ENCODE assay signal across 14 mouse cellular contexts in genomic region chr8:43949224-43950021, GRCm38 (mm10).
DNase-seq lines count a peak whose midpoint lies in the region; ATAC-seq lines count a peak whose summit lies in the region.
"Had no signal": no experiment of that assay in that cellular context is flagged by ENCODE, and none has a peak within 500 bp of the region (broad histone marks: within the 10 kb centered on the region; RNA-seq: fewer than 3 reads in every experiment).

No protein-coding gene starts in this region.

- no peak overlapping the region for H3K4me2 ChIP-seq in forebrain, embryonic 12.5 days
- H3K4me2 ChIP-seq in forebrain, embryonic 11.5 days (ENCODE audit: low read depth, low read length, severe bottlenecking): no peak overlapping the region
- peak overlapping the region; percentile 14; the same call in 1 of the 2 replicates for H3K4me2 ChIP-seq in forebrain, embryonic 14.5 days (ENCODE audit: low read length)
- H3K4me2 ChIP-seq in midbrain, embryonic 15.5 days: peak overlapping the region; percentile 21
- H3K4me2 ChIP-seq: kidney, embryonic 15.5 days had no signal

- no peak overlapping the region for H3K4me3 ChIP-seq in forebrain, embryonic 12.5 days (replicated peaks)
- H3K4me3 ChIP-seq in forebrain, embryonic 11.5 days (ENCODE audit: low read depth, low read length): no peak overlapping the region
- no peak overlapping the region for H3K4me3 ChIP-seq in forebrain, embryonic 14.5 days (ENCODE audit: low read depth, low read length)
- no peak overlapping the region for H3K4me3 ChIP-seq in midbrain, embryonic 15.5 days
- H3K4me3 ChIP-seq: kidney, embryonic 15.5 days had no signal

- peaks cover 6% of the 10 kb centered on the region; the same call in 1 of the 2 replicates for H3K4me1 ChIP-seq in forebrain, embryonic 12.5 days
- H3K4me1 ChIP-seq in forebrain, embryonic 11.5 days (replicated peaks; ENCODE audit: control insufficient read depth, insufficient read depth, low read length): no peaks in the 10 kb centered on the region
- no peaks in the 10 kb centered on the region; the same call in 1 of the 2 replicates for H3K4me1 ChIP-seq in forebrain, embryonic 14.5 days (ENCODE audit: control insufficient read depth, insufficient read depth, low read length)
- H3K4me1 ChIP-seq in midbrain, embryonic 15.5 days: peaks cover 12% of the 10 kb centered on the region
- H3K4me1 ChIP-seq: kidney, embryonic 15.5 days had no signal

- WGBS in forebrain, embryonic 12.5 days: 56% methylated on average over 9 of the region's 9 CpGs
- WGBS in forebrain, embryonic 11.5 days: 54% methylated on average over 9 of the region's 9 CpGs
- 39% methylated on average over 9 of the region's 9 CpGs for WGBS in forebrain, embryonic 14.5 days
- 45% methylated on average over 9 of the region's 9 CpGs for WGBS in midbrain, embryonic 15.5 days

- H3K27me3 ChIP-seq in forebrain, embryonic 12.5 days: no peaks in the 10 kb centered on the region
- no peaks in the 10 kb centered on the region for H3K27me3 ChIP-seq in forebrain, embryonic 11.5 days (ENCODE audit: control insufficient read depth, insufficient read depth, low read length)
- no peaks in the 10 kb centered on the region for H3K27me3 ChIP-seq in forebrain, embryonic 14.5 days (replicated peaks; ENCODE audit: control insufficient read depth, insufficient read depth, low read length)
- H3K27me3 ChIP-seq in midbrain, embryonic 15.5 days (replicated peaks): no peaks in the 10 kb centered on the region
- H3K27me3 ChIP-seq: kidney, embryonic 15.5 days had no signal

- no peaks in the 10 kb centered on the region for H3K36me3 ChIP-seq in forebrain, embryonic 12.5 days (replicated peaks)
- no peaks in the 10 kb centered on the region for H3K36me3 ChIP-seq in forebrain, embryonic 11.5 days (ENCODE audit: control insufficient read depth, insufficient read depth, low read length)
- no peaks in the 10 kb centered on the region for H3K36me3 ChIP-seq in forebrain, embryonic 14.5 days (ENCODE audit: control insufficient read depth, insufficient read depth, low read length)
- no peaks in the 10 kb centered on the region for H3K36me3 ChIP-seq in midbrain, embryonic 15.5 days (replicated peaks)
- H3K36me3 ChIP-seq: G1E; kidney, embryonic 15.5 days had no signal

- H3K9ac ChIP-seq in forebrain, embryonic 12.5 days: no peak overlapping the region
- no peak overlapping the region for H3K9ac ChIP-seq in forebrain, embryonic 11.5 days (ENCODE audit: low read length)
- peak overlapping the region; percentile 7; the same call in 1 of the 2 replicates for H3K9ac ChIP-seq in forebrain, embryonic 14.5 days (ENCODE audit: low read length)
- H3K9ac ChIP-seq in midbrain, embryonic 15.5 days: no peak overlapping the region
- H3K9ac ChIP-seq: kidney, embryonic 15.5 days had no signal

- no peaks in the 10 kb centered on the region for H3K9me3 ChIP-seq in forebrain, embryonic 12.5 days
- no peaks in the 10 kb centered on the region for H3K9me3 ChIP-seq in forebrain, embryonic 11.5 days (ENCODE audit: control insufficient read depth, low read length)
- H3K9me3 ChIP-seq in forebrain, embryonic 14.5 days (replicated peaks; ENCODE audit: control insufficient read depth, low read length): no peaks in the 10 kb centered on the region
- no peaks in the 10 kb centered on the region for H3K9me3 ChIP-seq in midbrain, embryonic 15.5 days
- H3K9me3 ChIP-seq: kidney, embryonic 15.5 days had no signal

- no peak for DNase-seq in forebrain, embryonic 11.5 days (ENCODE audit: low spot score)
- peak; percentile 3 to 10 for DNase-seq in layer of hippocampus, postnatal 10 days (ENCODE audit: low spot score in 2 of 2)
- no peak for DNase-seq in layer of hippocampus, adult 11-12 months (ENCODE audit: low spot score)
- DNase-seq in forebrain, embryonic 14.5 days (ENCODE audit: low spot score): peak; percentile 30
- DNase-seq in kidney, postnatal 14 days: no peak
- DNase-seq in kidney, postnatal 10 days: no peak
- DNase-seq: heart, postnatal 14 days; left cerebral cortex, postnatal 4 days; lung, adult 18-20 months; thymus, adult 2 months had no signal

- ATAC-seq in forebrain, embryonic 12.5 days (ENCODE audit: low FRiP score): 0 out of 2 replicates have a peak, but pooled peaks have one; percentile 55
- no peak for ATAC-seq in forebrain, embryonic 11.5 days (replicated peaks; ENCODE audit: low FRiP score)
- ATAC-seq in forebrain, embryonic 14.5 days: peak; percentile 52
- ATAC-seq in midbrain, embryonic 15.5 days (replicated peaks): peak; percentile 75

- no peak overlapping the region for H3K27ac ChIP-seq in forebrain, embryonic 12.5 days
- no peak overlapping the region for H3K27ac ChIP-seq in forebrain, embryonic 11.5 days (ENCODE audit: low read depth, low read length)
- H3K27ac ChIP-seq in forebrain, embryonic 14.5 days (ENCODE audit: low read depth, low read length): no peak overlapping the region
- peak overlapping the region; percentile 16; the same call in 1 of the 2 replicates for H3K27ac ChIP-seq in midbrain, embryonic 15.5 days
- H3K27ac ChIP-seq: kidney, embryonic 15.5 days had no signal

Comparison
In these comparisons a context has a peak if more than half of its experiments do, and no peak if none do; other contexts are left out.
1. H3K4me2 ChIP-seq: peak in forebrain, embryonic 14.5 days (single experiment) and midbrain, embryonic 15.5 days (single experiment); none in forebrain, embryonic 12.5 days (single experiment) and forebrain, embryonic 11.5 days (single experiment).
2. DNase-seq: peak in layer of hippocampus, postnatal 10 days (2 of 2) and forebrain, embryonic 14.5 days (single experiment); none in forebrain, embryonic 11.5 days (single experiment), layer of hippocampus, adult 11-12 months (single experiment), kidney, postnatal 14 days (single experiment) and kidney, postnatal 10 days (single experiment).